Mouse (Mus musculus) lung, embryonic 14.5 days (tissue): Measurements from ENCODE around the gene Wbp1l. TPM values are rescaled to one million over a fixed set of nuclear protein-coding genes. Genes with fewer than 3 reads are reported as not detected.

ENCODE experiments used
- ATAC-seq: fragments of 200-750 bp; cut with Nextera tagmentation; 2 replicates; pipeline ENCODE4 v1.8.0; 2017; ENCODE audit warnings: mild to moderate bottlenecking, moderate TSS enrichment, moderate library complexity; ENCODE audit not compliant: insufficient read depth
- DNase-seq: peaks from one replicate; pipeline ENCODE4 v3.0.0-alpha.2; 2015
- H3K27ac ChIP-seq: fragments of 300-500 bp; sonication (generic); 2 replicates; pipeline ENCODE4 v1.5.1; 2014; ENCODE audit warnings: low read depth, mild to moderate bottlenecking, moderate library complexity
- H3K27me3 ChIP-seq: fragments of 300-500 bp; sonication (generic); 2 replicates; pipeline ENCODE4 v1.6.1; 2014; ENCODE audit warnings: low read length, control low read depth; ENCODE audit not compliant: insufficient read depth
- H3K36me3 ChIP-seq: fragments of 300-500 bp; sonication (generic); 2 replicates; pipeline ENCODE4 v1.6.1; 2014; ENCODE audit warnings: control low read depth; ENCODE audit not compliant: insufficient read depth
- H3K4me1 ChIP-seq: fragments of 300-500 bp; sonication (generic); 2 replicates; pipeline ENCODE4 v1.6.1; 2014; ENCODE audit warnings: antibody characterized with exemption, control low read depth; ENCODE audit not compliant: insufficient read depth
- H3K4me2 ChIP-seq: fragments of 300-500 bp; sonication (generic); 2 replicates; pipeline ENCODE4 v1.6.1; 2014; ENCODE audit warnings: mild to moderate bottlenecking
- H3K4me3 ChIP-seq: fragments of 300-500 bp; sonication (generic); 2 replicates; pipeline ENCODE4 v1.5.1; 2014; ENCODE audit warnings: low read depth, low read length
- H3K9ac ChIP-seq: fragments of 300-500 bp; sonication (generic); 2 replicates; pipeline ENCODE4 v1.6.1; 2014
- H3K9me3 ChIP-seq: fragments of 300-500 bp; sonication (generic); 2 replicates; pipeline ENCODE4 v1.6.1; 2016; ENCODE audit warnings: low read depth, low read length, control low read depth
- CTCF ChIP-seq: IDR thresholded peaks from 2 replicates; pipeline ENCODE4 v1.5.1; 2016; ENCODE audit warnings: antibody characterized with exemption, low read depth
- WGBS: fragments of 180-500 bp; shearing (Covaris S2); extraction: QIAGEN DNeasy Blood & Tissue Kit; methylation state at CpG from one replicate; pipeline ENCODE4 v1.1.7; 2014; 5-methylcytosine and 5-hydroxymethylcytosine counted together
- polyA plus RNA-seq: library from polyadenylated mRNA; unstranded; fragments of >200 nt; fragmentation: Nextera tagmentation; extraction: Ambion mirVana; gene quantifications from 2 replicates; pipeline ENCODE4 v1.2.1, GENCODE M21; 2014

Wbp1l gene
- polyA plus RNA-seq, 1 experiment from 2014 or later = 43.1 TPM

- Histone ChIP-seq H3K27ac (no peak overlapping the region), H3K27me3 (no peaks in the 10 kb centered on the region), H3K9me3 (no peaks in the 10 kb centered on the region), H3K4me3 (no peak overlapping the region), H3K4me1 (no peaks in the 10 kb centered on the region), H3K9ac (no peak overlapping the region), H3K36me3 (peaks cover 35% of the 10 kb centered on the region), H3K4me2 (no peak overlapping the region)
- ATAC-seq = no peak
- WGBS = 91% methylated on average over 7 of the region's 7 CpGs
- TF ChIP-seq CTCF = no peak
- no peak for DNase-seq
Measured at GRCm38 (mm10) chr19:46658348-46658747, 59.5 kb downstream of the Wbp1l start.

- Histone ChIP-seq H3K36me3 (peaks cover 30% of the 10 kb centered on the region), H3K27ac (no peak overlapping the region), H3K9me3 (no peaks in the 10 kb centered on the region), H3K4me1 (no peaks in the 10 kb centered on the region), H3K4me3 (no peak overlapping the region), H3K4me2 (no peak overlapping the region), H3K9ac (no peak overlapping the region), H3K27me3 (no peaks in the 10 kb centered on the region)
- 75% methylated on average over 9 of the region's 9 CpGs for WGBS
- ATAC-seq (no peak), DNase-seq (no peak)
- TF ChIP-seq CTCF = no peak
Measured at GRCm38 (mm10) chr19:46658851-46659250, 60.0 kb downstream of the Wbp1l start.

DNA sequence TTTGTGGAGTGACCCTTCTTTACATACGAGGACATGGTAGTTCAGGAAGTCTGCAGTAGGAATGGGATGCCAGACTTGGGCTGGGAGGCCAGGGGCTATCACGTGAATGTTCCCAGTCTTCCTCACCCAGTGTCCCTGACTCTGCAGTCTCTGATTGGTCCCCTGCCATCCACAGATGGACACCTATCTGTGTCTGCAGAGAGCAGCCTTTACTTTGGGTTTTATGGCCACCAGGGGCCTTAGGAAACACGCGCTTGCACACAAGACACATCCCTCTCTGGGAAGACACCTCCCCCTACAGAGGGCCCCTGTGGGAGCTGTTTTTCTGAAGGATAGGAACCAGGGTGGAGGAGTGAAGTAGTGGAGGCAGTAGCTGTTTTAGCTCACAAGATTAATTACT lies 62.6 kb downstream of the Wbp1l start:
- no peaks in the 10 kb centered on the region for H3K4me1 ChIP-seq
- ATAC-seq = no peak
- no peaks in the 10 kb centered on the region for H3K27me3 ChIP-seq
- TF ChIP-seq CTCF = no peak
- 50% methylated on average over 4 of the region's 4 CpGs for WGBS
- H3K4me3 ChIP-seq = no peak overlapping the region
- no peak overlapping the region for H3K9ac ChIP-seq
- peaks cover 4% of the 10 kb centered on the region for H3K36me3 ChIP-seq
- no peak overlapping the region for H3K4me2 ChIP-seq
- no peak for DNase-seq
- no peaks in the 10 kb centered on the region for H3K9me3 ChIP-seq
- no peak overlapping the region for H3K27ac ChIP-seq

- DNase-seq = no peak
- H3K27ac ChIP-seq = no peak overlapping the region
- ATAC-seq = no peak
Measured at GRCm38 (mm10) chr19:46662214-46662613, 63.3 kb downstream of the Wbp1l start.

DNA sequence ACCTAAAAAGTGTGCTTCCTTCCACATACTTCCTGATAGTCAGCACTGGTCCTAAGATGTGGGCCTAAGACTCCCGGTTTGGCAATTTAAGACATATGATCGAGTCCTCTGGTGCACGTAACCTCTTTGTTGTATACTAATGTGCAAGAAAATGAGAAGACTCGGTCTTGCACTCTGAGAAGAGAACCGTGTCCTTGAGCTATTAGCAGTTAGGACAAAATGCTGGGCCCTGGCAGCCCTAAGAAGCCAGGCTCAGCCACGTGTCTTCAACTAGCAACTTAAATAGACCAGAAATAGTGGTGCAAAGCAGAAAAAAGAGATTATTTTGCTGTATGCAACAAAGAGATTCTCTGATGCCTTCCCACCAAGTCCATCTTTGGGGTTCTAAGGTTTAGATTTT lies 63.9 kb downstream of the Wbp1l start:
- no peak for DNase-seq
- Histone ChIP-seq H3K4me2 (no peak overlapping the region), H3K9ac (no peak overlapping the region), H3K4me1 (no peaks in the 10 kb centered on the region), H3K9me3 (no peaks in the 10 kb centered on the region), H3K36me3 (no peaks in the 10 kb centered on the region; the same call in 1 of the 2 replicates), H3K4me3 (no peak overlapping the region), H3K27ac (no peak overlapping the region), H3K27me3 (no peaks in the 10 kb centered on the region)
- WGBS = 74% methylated on average over 6 of the region's 6 CpGs
- no peak for ATAC-seq
- no peak for TF ChIP-seq CTCF

More at GRCm38 (mm10) chr19:46662214-46662613, 63.3 kb downstream of the Wbp1l start:
- no peaks in the 10 kb centered on the region; the same call in 1 of the 2 replicates for H3K36me3 ChIP-seq
- no peaks in the 10 kb centered on the region for H3K4me1 ChIP-seq
- WGBS = 65% methylated on average over 8 of the region's 8 CpGs
- no peak overlapping the region for H3K9ac ChIP-seq
- TF ChIP-seq CTCF = no peak
- H3K4me2 ChIP-seq = no peak overlapping the region
- H3K9me3 ChIP-seq = no peaks in the 10 kb centered on the region
- no peaks in the 10 kb centered on the region for H3K27me3 ChIP-seq
- H3K4me3 ChIP-seq = no peak overlapping the region

DNA sequence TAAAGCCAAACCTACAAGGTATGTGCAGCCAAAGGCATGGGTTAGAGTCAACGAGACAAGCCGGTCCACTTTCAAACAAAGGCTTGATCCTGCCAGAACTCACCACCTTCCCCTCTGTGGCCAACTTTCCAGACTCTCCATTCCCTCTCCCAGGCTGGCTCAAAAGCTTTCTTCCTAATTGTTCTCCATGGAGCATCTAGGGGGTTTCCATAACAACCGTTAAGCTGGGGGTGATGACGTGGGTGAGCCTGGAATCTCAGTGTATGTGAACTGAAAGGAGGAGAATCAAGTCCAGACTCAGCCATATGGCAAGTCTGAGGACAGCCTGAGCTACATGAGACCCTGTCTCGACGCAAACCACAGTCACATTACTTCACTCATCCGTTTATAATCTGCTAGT lies 66.6 kb downstream of the Wbp1l start:
- no peaks in the 10 kb centered on the region for H3K4me1 ChIP-seq
- H3K27ac ChIP-seq = no peak overlapping the region
- DNase-seq = no peak
- whole genome bisulfite sequencing = 69% methylated on average over 7 of the region's 7 CpGs
- H3K9me3 ChIP-seq = no peaks in the 10 kb centered on the region
- no peak for ATAC-seq
- 0 out of 2 replicates have a peak, but pooled peaks cover 3% of the 10 kb centered on the region for H3K27me3 ChIP-seq
- H3K4me2 ChIP-seq = no peak overlapping the region
- H3K9ac ChIP-seq = no peak overlapping the region
- no peaks in the 10 kb centered on the region for H3K36me3 ChIP-seq
- no peak overlapping the region for H3K4me3 ChIP-seq
- TF ChIP-seq CTCF = no peak

DNA sequence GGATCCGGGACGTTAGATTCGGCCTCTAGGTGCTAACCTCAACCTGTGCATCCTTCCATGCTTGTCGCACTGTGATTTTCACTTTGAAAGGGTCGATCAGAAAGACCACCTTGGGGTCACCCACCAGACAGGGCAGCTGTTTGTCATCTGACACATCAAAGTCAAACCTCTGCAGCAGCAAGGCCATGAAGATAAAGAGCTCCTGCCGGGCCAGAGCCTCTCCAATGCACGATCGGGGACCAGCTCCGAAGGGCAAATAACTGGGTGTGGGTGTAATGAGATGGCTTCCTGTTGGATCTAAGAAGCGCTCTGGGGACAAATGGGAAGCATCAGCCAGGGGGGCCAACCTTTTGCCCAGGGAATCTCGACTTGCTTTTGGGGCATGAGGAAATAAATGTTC lies 68.4 kb downstream of the Wbp1l start:
- H3K36me3 ChIP-seq = no peaks in the 10 kb centered on the region
- H3K4me3 ChIP-seq = no peak overlapping the region
- 33% methylated on average over 11 of the region's 11 CpGs for WGBS
- no peaks in the 10 kb centered on the region for H3K9me3 ChIP-seq
- H3K27me3 ChIP-seq = 0 out of 2 replicates have a peak, but pooled peaks cover 3% of the 10 kb centered on the region
- DNase-seq (no peak), ATAC-seq (no peak)
- no peak overlapping the region for H3K27ac ChIP-seq
- H3K4me1 ChIP-seq = no peaks in the 10 kb centered on the region
- no peak overlapping the region for H3K4me2 ChIP-seq
- TF ChIP-seq CTCF = no peak
- H3K9ac ChIP-seq = no peak overlapping the region

- DNase-seq (no peak), ATAC-seq (no peak)
- Histone ChIP-seq H3K27ac (no peak overlapping the region), H3K9me3 (no peaks in the 10 kb centered on the region), H3K4me2 (no peak overlapping the region), H3K4me3 (no peak overlapping the region), H3K9ac (no peak overlapping the region), H3K36me3 (no peaks in the 10 kb centered on the region), H3K4me1 (no peaks in the 10 kb centered on the region), H3K27me3 (0 out of 2 replicates have a peak, but pooled peaks cover 3% of the 10 kb centered on the region)
- TF ChIP-seq CTCF = no peak
- WGBS = 78% methylated on average over 10 of the region's 10 CpGs
Measured at GRCm38 (mm10) chr19:46668263-46668662, 69.4 kb downstream of the Wbp1l start.
